ENCODE assay signal across 8 mouse cellular contexts in genomic region chr15:36373481-36373880, GRCm38 (mm10).
DNase-seq lines count a peak whose midpoint lies in the region; ATAC-seq and TF ChIP-seq lines count a peak whose summit lies in the region.

No protein-coding gene starts in this region.

- H3K27me3 ChIP-seq in midbrain, postnatal 0 days (ENCODE audit: insufficient read depth, low read length) = no peaks in the 10 kb centered on the region
- H3K27me3 ChIP-seq in midbrain, embryonic 14.5 days (ENCODE audit: control insufficient read depth, insufficient read depth, low read length) = no peaks in the 10 kb centered on the region
- no peaks in the 10 kb centered on the region for H3K27me3 ChIP-seq in thymus, adult 2 months (ENCODE audit: control insufficient read depth, insufficient read depth, low read length)

- no peak overlapping the region for H3K27ac ChIP-seq in midbrain, postnatal 0 days (ENCODE audit: low read depth, low read length)
- H3K27ac ChIP-seq in midbrain, embryonic 14.5 days (replicated peaks; ENCODE audit: low read depth, low read length) = no peak overlapping the region
- no peak overlapping the region for H3K27ac ChIP-seq in thymus, adult 2 months (ENCODE audit: control insufficient read depth, insufficient read depth, low read length)

- no peak for TF ChIP-seq CTCF in midbrain, postnatal 0 days (IDR thresholded peaks at IDR 0.05)
- TF ChIP-seq CTCF in thymus, adult 2 months (IDR thresholded peaks at IDR 0.05; ENCODE audit: borderline replicate concordance, control insufficient read depth, extremely low read depth, insufficient read depth, low read length, poor library complexity) = no peak

- no peak for ATAC-seq in midbrain, postnatal 0 days (ENCODE audit: low FRiP score)
- no peak for ATAC-seq in midbrain, embryonic 14.5 days (ENCODE audit: low FRiP score, low TSS enrichment)

- H3K4me2 ChIP-seq in midbrain, postnatal 0 days (ENCODE audit: low read depth, low read length, poor library complexity, severe bottlenecking) = no peak overlapping the region
- no peak overlapping the region for H3K4me2 ChIP-seq in midbrain, embryonic 14.5 days (ENCODE audit: low read length)

- H3K4me3 ChIP-seq in midbrain, postnatal 0 days (ENCODE audit: low read depth, low read length) = no peak overlapping the region
- no peak overlapping the region for H3K4me3 ChIP-seq in midbrain, embryonic 14.5 days (replicated peaks; ENCODE audit: low read depth, low read length)
- H3K4me3 ChIP-seq in thymus, adult 2 months (ENCODE audit: control insufficient read depth, insufficient read depth, low read length) = no peak overlapping the region

- no peaks in the 10 kb centered on the region for H3K9me3 ChIP-seq in midbrain, postnatal 0 days (ENCODE audit: low read length)
- no peaks in the 10 kb centered on the region for H3K9me3 ChIP-seq in midbrain, embryonic 14.5 days (ENCODE audit: control insufficient read depth, low read length)

- no peak for TF ChIP-seq POLR2A in thymus, adult 2 months (IDR thresholded peaks at IDR 0.05; ENCODE audit: control insufficient read depth, extremely low read depth, insufficient read depth, low read length, poor library complexity)

- H3K36me3 ChIP-seq in midbrain, postnatal 0 days (ENCODE audit: insufficient read depth, low read length) = no peaks in the 10 kb centered on the region
- no peaks in the 10 kb centered on the region for H3K36me3 ChIP-seq in midbrain, embryonic 14.5 days (ENCODE audit: control insufficient read depth, insufficient read depth, low read length)
- H3K36me3 ChIP-seq in thymus, adult 2 months (ENCODE audit: control insufficient read depth, insufficient read depth, low read length) = no peaks in the 10 kb centered on the region

- H3K4me1 ChIP-seq in midbrain, postnatal 0 days (ENCODE audit: insufficient read depth, low read length) = peaks cover 10% of the 10 kb centered on the region
- peaks cover 17% of the 10 kb centered on the region; the same call in 1 of the 2 replicates for H3K4me1 ChIP-seq in midbrain, embryonic 14.5 days (ENCODE audit: control insufficient read depth, insufficient read depth, low read length)
- H3K4me1 ChIP-seq in thymus, adult 2 months (replicated peaks; ENCODE audit: control insufficient read depth, insufficient read depth, low read length) = peaks cover 17% of the 10 kb centered on the region

- DNase-seq in cerebellum, postnatal 10 days = peak; percentile 41 to 64
- no peak for DNase-seq in cerebellum, adult 8-10 months
- peak; percentile 6 for DNase-seq in midbrain, postnatal 0 days (ENCODE audit: low spot score)
- no peak for DNase-seq in midbrain, embryonic 14.5 days
- peak; percentile 30 to 42 for DNase-seq in kidney, postnatal 4 days
- DNase-seq in testis, postnatal 10 days (ENCODE audit: low spot score) = peak; percentile 70
- no peak for DNase-seq in thymus, adult 2 months
- DNase-seq in left cerebral cortex, adult 11 months (ENCODE audit: low spot score) = no peak

- no peak overlapping the region for H3K9ac ChIP-seq in midbrain, postnatal 0 days (replicated peaks; ENCODE audit: low read length, poor library complexity, severe bottlenecking)
- no peak overlapping the region for H3K9ac ChIP-seq in midbrain, embryonic 14.5 days (replicated peaks; ENCODE audit: low read length)

- 45% methylated on average over 3 of the region's 3 CpGs for WGBS in midbrain, postnatal 0 days
- WGBS in midbrain, embryonic 14.5 days = 50% methylated on average over 3 of the region's 3 CpGs
- 82% methylated on average over 3 of the region's 3 CpGs for WGBS in thymus, adult 2 months

Comparison
In these comparisons a context has a peak if more than half of its experiments do, and no peak if none do; other contexts are left out.
1. DNase-seq: peak in cerebellum, postnatal 10 days (2 of 2), midbrain, postnatal 0 days (single experiment), kidney, postnatal 4 days (2 of 2) and testis, postnatal 10 days (single experiment); none in cerebellum, adult 8-10 months (single experiment), midbrain, embryonic 14.5 days (single experiment), thymus, adult 2 months (single experiment) and left cerebral cortex, adult 11 months (single experiment).